Mouse (Mus musculus) effector memory CD4-positive, alpha-beta T cell, adult 5 months (primary cell): ENCODE results near the gene Fgg. TPM values are rescaled to one million over a fixed set of nuclear protein-coding genes. Genes with fewer than 3 reads are reported as not detected.

Experiments
- polyA plus RNA-seq: library from polyadenylated mRNA; unstranded; fragments of 100-300 nt; shearing (Covaris generic); gene quantifications from one replicate; pipeline ENCODE4 v1.2.1, GENCODE M21; 2017

Fgg gene
- not detected for polyA plus RNA-seq

DNA sequence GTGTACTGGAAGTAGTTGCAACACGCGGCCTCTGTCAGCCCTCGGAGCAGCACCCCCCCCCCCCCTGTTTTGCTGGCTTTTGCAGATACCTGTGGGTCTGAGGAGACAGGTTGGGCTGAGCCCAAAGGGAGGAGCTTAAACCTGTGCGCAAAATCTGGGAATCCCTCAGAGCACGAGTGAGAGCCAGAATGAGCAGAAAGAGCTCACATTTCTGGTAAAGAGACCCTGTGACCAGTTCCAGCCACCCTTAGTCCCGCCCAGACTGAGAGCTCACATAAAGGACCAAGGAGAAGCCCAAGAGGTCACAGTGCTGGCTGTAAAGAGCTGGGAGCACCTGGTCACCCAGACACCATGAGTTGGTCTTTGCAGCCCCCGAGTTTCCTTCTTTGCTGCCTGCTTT, at the start of gene Fgg:
TSS of gene Fgg (plus strand) at position 168 of the 400 bp plus-strand sequence.

DNA sequence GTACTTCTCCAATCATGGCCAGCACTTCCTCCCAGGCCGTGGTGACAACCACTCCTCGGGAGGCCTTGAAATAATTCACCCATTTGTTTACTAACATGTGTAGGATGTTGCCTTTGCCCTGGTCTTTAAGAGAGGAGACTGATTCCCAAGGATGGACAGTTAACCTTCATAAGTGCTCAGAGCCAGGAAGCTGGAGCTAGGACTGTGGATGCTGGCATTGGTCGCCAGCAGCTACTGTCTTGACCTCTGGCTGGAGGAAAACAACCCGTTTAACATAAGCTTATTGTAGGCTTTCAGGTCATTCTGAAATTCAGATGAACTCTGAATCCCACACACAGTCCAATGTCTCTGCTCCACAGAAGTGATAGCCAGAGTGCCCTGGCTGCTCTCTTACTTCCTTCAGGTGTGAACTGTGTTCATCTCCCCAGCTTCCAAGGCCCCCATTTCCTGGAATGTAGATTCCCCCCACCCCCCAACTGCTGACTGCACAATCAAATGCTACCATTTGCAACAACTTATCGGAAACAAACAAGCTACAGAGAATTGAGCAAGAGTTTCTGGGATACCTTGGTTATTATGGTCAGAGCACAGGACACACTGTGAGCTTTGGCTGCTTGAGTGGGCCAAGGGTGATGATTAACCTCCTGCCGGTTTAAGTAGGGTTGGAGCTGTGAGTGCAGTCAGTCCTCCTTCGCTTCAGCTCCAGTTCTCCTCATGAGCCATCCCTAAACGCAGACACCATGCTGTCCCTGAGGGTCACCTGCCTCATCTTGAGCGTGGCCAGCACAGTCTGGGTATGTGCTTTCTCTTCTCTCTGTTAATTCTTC, 18.2 kb downstream of the Fgg start, which contains the start of gene Fga:
TSS of gene Fga (plus strand) at position 602 of the 827 bp plus-strand sequence.

DNA sequence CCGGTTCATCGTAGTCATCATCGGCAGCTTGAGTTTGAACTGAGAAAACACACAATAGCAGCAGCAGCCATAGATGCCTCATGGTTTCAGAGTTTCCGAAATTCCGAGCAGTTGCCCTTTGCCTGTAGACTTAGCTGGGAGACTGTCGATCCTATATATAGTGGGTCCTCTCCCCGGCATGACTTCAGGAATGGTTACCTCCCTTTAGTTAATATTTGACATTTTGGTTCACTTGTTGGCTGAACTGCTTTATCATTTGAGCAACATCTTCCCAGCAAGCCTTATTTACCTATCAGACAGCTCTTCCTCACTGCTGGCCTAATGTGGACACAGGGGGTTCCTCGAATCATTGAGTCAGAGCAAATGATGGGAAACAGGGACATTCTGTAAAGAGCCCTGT, 42.2 kb downstream of the Fgg start, which contains the start of gene Fgb:
TSS of gene Fgb (minus strand) at position 184 of the 400 bp plus-strand sequence.

DNA sequence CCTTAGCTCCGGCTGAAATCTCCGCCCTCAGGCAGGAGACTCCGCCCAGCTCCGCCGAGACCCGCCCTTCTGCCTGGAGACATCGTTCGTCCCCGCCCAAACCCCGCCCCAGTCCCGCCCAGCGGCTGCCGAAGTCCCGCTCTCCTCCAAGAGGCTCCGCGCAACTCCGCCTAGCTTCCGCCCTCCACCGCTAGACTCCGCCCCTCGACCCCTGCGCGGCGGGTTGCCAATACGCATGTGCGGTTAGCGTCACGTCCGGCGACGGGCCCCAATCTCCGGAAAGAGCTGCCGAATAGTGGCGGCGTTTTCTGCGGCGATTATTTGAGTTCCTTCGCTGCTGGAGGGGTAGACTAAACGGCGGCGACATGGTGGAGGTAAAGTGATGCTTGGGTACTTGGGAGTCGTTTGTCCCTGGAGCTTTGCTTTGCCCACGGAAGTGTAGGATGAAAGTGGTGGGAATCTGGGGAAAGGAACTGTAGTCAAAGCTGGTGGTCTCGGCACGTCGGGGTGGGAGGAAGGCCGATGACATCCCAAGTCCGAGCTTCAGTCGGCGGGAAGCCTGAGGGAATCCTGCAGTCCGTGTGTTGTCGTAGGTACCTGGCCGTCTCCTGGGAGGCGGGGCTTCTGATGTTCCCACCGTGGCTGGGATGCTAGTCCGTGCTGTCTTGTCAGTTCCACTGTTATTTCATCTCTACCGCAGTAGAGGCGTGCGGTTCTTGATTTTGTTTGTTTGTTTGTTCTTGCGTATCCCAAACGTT, 47.9 kb downstream of the Fgg start, which contains the start of gene Plrg1:
TSS of gene Plrg1 (plus strand) at position 242 of the 758 bp plus-strand sequence.

Other genes starting within 250 kb of the Fgg start
- gene Rbm46, start 131.2 kb upstream of the Fgg start, polyA plus RNA-seq: not detected
- not detected for gene Lrat, start 103.8 kb upstream of the Fgg start, polyA plus RNA-seq
- gene Fga, start 18.4 kb downstream of the Fgg start, polyA plus RNA-seq: not detected
- not detected for gene Fgb, start 42.1 kb downstream of the Fgg start, polyA plus RNA-seq
- 70.8 TPM for gene Plrg1, start 47.8 kb downstream of the Fgg start, polyA plus RNA-seq
- gene Dchs2, start 120.2 kb downstream of the Fgg start, polyA plus RNA-seq: 0.05 TPM